Mouse (Mus musculus) liver, adult (tissue): ENCODE measurements around the gene 2200002J24Rik.
"Not testable (repeated sequence)": the region's sequence is repeated elsewhere in the genome, so short reads cannot be mapped to it uniquely, and the experiment has no call there.

Experiments
- GATA4 ChIP-seq: IDR thresholded peaks from 2 replicates; pipeline ENCODE4 v1.6.1; 2014; ENCODE audit warnings: mild to moderate bottlenecking, low read length; ENCODE audit not compliant: insufficient replicate concordance

The 2200002J24Rik gene

GRCm38 (mm10) chr7:30717006-30717715, 18.4 kb downstream of the 2200002J24Rik start:
- no peak for TF ChIP-seq GATA4

- TF ChIP-seq GATA4, result no peak
Observed at GRCm38 (mm10) chr7:30717716-30718046, 19.0 kb downstream of the 2200002J24Rik start.

GRCm38 (mm10) chr7:30719669-30720068, 20.9 kb downstream of the 2200002J24Rik start:
- peak; percentile 45; the same call in 1 of the 2 replicates for TF ChIP-seq GATA4

- no peak for TF ChIP-seq GATA4
Observed at GRCm38 (mm10) chr7:30721286-30721685, 22.6 kb downstream of the 2200002J24Rik start.

GRCm38 (mm10) chr7:30723274-30723953, 24.7 kb downstream of the 2200002J24Rik start:
- no peak for TF ChIP-seq GATA4

GRCm38 (mm10) chr7:30728214-30728613, 29.5 kb downstream of the 2200002J24Rik start:
- TF ChIP-seq GATA4, result no peak

- TF ChIP-seq GATA4, result peak; percentile 5; the same call in 1 of the 2 replicates
Observed at GRCm38 (mm10) chr7:30728739-30729395, 30.1 kb downstream of the 2200002J24Rik start.

GRCm38 (mm10) chr7:30729396-30730063, 30.8 kb downstream of the 2200002J24Rik start, which contains the start of gene Tmem147:
Gene Tmem147 (minus strand): TSS chr7:30729540.
- TF ChIP-seq GATA4, result no peak

GRCm38 (mm10) chr7:30736211-30736610, 37.5 kb downstream of the 2200002J24Rik start:
- no peak for TF ChIP-seq GATA4

GRCm38 (mm10) chr7:30743617-30744016, 44.9 kb downstream of the 2200002J24Rik start, which contains the start of gene Gapdhs:
Gene Gapdhs (minus strand): TSS chr7:30743681.
- not testable (repeated sequence) for TF ChIP-seq GATA4

- no peak for TF ChIP-seq GATA4
Observed at GRCm38 (mm10) chr7:30744022-30744598, 45.4 kb downstream of the 2200002J24Rik start.

- TF ChIP-seq GATA4, result no peak
Observed at GRCm38 (mm10) chr7:30747525-30748204, 48.9 kb downstream of the 2200002J24Rik start.
